Mouse (Mus musculus): Measurements from ENCODE around the gene 2410131K14Rik.

The 2410131K14Rik gene

GRCm38 (mm10) chr5:118261181-118261580 lies 16.2 kb downstream of the 2410131K14Rik start:
- DNase-seq (ENCODE audit: low spot score) = no peak

GRCm38 (mm10) chr5:118262418-118262817 lies 17.4 kb downstream of the 2410131K14Rik start:
- no peak for DNase-seq (ENCODE audit: low spot score)

GRCm38 (mm10) chr5:118264279-118264678 lies 19.3 kb downstream of the 2410131K14Rik start:
- no peak for DNase-seq (ENCODE audit: low spot score)

GRCm38 (mm10) chr5:118265366-118265765 lies 20.3 kb downstream of the 2410131K14Rik start:
- no peak for DNase-seq (ENCODE audit: low spot score)

GRCm38 (mm10) chr5:118266309-118266708 lies 21.3 kb downstream of the 2410131K14Rik start:
- no peak for DNase-seq (ENCODE audit: low spot score)

GRCm38 (mm10) chr5:118268987-118269386 lies 24.0 kb downstream of the 2410131K14Rik start:
- DNase-seq (ENCODE audit: low spot score) = peak; percentile 89

GRCm38 (mm10) chr5:118271449-118272110 lies 26.6 kb downstream of the 2410131K14Rik start:
- DNase-seq (ENCODE audit: low spot score) = no peak

GRCm38 (mm10) chr5:118273446-118273845 lies 28.4 kb downstream of the 2410131K14Rik start:
- peak; percentile 43 for DNase-seq (ENCODE audit: low spot score)

GRCm38 (mm10) chr5:118274546-118274945 lies 29.5 kb downstream of the 2410131K14Rik start:
- no peak for DNase-seq (ENCODE audit: low spot score)

- no peak for DNase-seq (ENCODE audit: low spot score)
Observed at GRCm38 (mm10) chr5:118276281-118276680, 31.3 kb downstream of the 2410131K14Rik start.

GRCm38 (mm10) chr5:118276711-118277110 lies 31.7 kb downstream of the 2410131K14Rik start:
- no peak for DNase-seq (ENCODE audit: low spot score)

- no peak for DNase-seq (ENCODE audit: low spot score)
Observed at GRCm38 (mm10) chr5:118277741-118278495, 32.9 kb downstream of the 2410131K14Rik start.

- DNase-seq (ENCODE audit: low spot score) = no peak
Observed at GRCm38 (mm10) chr5:118291453-118291852, 46.4 kb downstream of the 2410131K14Rik start.

GRCm38 (mm10) chr5:118292476-118292875 lies 47.4 kb downstream of the 2410131K14Rik start:
- DNase-seq (ENCODE audit: low spot score) = no peak

- peak; percentile 91 for DNase-seq (ENCODE audit: low spot score)
Observed at GRCm38 (mm10) chr5:118294086-118294864, 49.2 kb downstream of the 2410131K14Rik start.

- DNase-seq (ENCODE audit: low spot score) = no peak
Observed at GRCm38 (mm10) chr5:118294865-118295258, 49.8 kb downstream of the 2410131K14Rik start.

GRCm38 (mm10) chr5:118297338-118297746 lies 52.3 kb downstream of the 2410131K14Rik start:
- no peak for DNase-seq (ENCODE audit: low spot score)

GRCm38 (mm10) chr5:118299720-118300400 lies 54.8 kb downstream of the 2410131K14Rik start:
- no peak for DNase-seq (ENCODE audit: low spot score)

- DNase-seq (ENCODE audit: low spot score) = peak; percentile 21
Observed at GRCm38 (mm10) chr5:118302466-118303155, 57.6 kb downstream of the 2410131K14Rik start.

- no peak for DNase-seq (ENCODE audit: low spot score)
Observed at GRCm38 (mm10) chr5:118304970-118305618, 60.1 kb downstream of the 2410131K14Rik start.

- no peak for DNase-seq (ENCODE audit: low spot score)
Observed at GRCm38 (mm10) chr5:118310389-118310788, 65.4 kb downstream of the 2410131K14Rik start.
